Mouse (Mus musculus) ovary, adult 10 weeks (tissue): Measurements from ENCODE around the gene Ccz1. TPM values are rescaled to one million over a fixed set of nuclear protein-coding genes. Genes with fewer than 3 reads are reported as not detected.

ENCODE experiments used
- polyA plus RNA-seq: library from polyadenylated mRNA; stranded (reverse); fragments of 350-450 nt; fragmentation: Illumina TruSeq; extraction: RNeasy Lipid Tissue Mini Kit (QIAGEN cat#74804); gene quantifications from one replicate; pipeline ENCODE4 v1.2.3, GENCODE M21; 2014

Ccz1 gene
- 124 TPM for polyA plus RNA-seq

DNA sequence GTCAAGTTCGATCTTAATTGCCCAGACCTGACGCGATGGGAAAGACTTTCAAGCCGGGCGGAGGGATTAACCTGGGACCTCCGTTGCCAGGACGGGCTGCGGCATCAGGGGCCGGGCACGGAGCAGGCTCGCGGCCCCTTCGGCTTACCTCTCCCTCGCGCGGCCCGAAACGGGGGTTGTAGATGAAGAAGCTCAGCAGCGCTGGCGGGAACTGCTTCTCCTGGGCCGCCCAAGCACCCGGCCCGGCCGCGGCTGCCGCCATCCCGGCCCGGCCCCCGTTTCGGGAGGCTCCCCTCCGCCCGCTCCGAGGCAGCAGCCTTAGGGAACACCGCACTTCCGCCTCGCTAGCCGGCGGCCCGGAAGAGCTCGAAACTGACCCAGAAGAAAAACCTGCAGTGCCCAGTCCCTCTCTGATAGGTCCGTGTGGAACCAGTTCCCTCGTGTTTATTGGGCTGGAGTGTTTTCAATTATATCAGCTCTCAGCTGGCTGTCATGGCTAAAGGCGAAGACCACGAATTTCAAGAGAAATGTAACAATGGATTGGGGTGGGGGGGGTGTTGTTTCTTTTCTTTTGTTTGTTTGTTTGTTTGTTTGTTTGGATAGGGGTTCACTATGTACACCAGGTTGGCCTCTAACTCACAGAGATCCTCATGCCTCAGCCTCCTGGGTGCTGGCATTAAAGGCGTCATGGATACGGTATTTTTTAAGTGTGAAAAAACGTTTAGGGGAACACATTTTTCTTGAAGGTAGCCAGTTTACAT is at the start of gene Ccz1:
Ccz1 (minus strand) TSS at position 327 of the 761 bp plus-strand sequence.

DNA sequence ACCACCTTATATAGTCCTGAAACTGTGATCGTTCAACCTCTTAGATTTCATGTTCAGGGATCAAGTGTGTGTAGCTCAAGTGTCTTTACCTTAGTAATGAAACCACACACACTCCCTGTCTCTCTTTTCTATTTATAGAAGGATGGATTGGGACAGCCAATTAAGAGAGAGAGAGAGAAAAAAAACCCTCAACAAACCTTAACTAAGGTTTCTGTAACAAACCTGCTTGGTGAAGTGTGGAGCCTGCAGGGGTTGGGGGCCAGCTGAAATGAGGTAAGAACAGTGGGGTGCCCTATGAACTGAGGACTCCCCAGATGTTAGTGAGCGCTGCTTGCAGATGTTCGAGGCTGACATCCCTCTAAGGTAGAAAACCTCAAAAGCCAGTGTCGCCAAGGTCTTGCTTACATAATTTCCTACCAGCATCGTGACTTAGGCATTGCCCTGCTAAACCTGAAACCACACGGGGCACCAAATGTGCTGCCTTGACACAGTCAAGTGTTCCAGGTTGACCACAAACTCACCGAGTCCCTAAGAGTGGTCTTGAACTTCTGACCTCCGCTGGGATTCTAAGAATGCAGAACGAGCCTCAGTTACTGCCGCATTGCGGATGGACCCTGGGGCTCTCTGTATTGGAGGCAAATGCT is 12.1 kb upstream of the Ccz1 start, which contains the start of gene Ocm:
Ocm (minus strand) TSS at position 51 of the 644 bp plus-strand sequence.

Other genes with a start within 250 kb of the Ccz1 start
- 46.2 TPM for gene Eif2ak1, start 197.1 kb downstream of the Ccz1 start, polyA plus RNA-seq
- not detected for gene Ankrd61, start 117.2 kb downstream of the Ccz1 start, polyA plus RNA-seq
- gene Aimp2, start 105.0 kb downstream of the Ccz1 start, polyA plus RNA-seq: 7.7 TPM
- 21.5 TPM for gene Pms2, start 104.9 kb downstream of the Ccz1 start, polyA plus RNA-seq
- gene Gm42421, start 86.7 kb downstream of the Ccz1 start, polyA plus RNA-seq: 3.0 TPM
- 2.2 TPM for gene Rsph10b, start 81.8 kb downstream of the Ccz1 start, polyA plus RNA-seq
- gene Ocm, start 11.8 kb upstream of the Ccz1 start, polyA plus RNA-seq: not detected
- gene Lmtk2, start 85.6 kb upstream of the Ccz1 start, polyA plus RNA-seq: 8.6 TPM
- gene Bhlha15, start 175.4 kb upstream of the Ccz1 start, polyA plus RNA-seq: 0.26 TPM
- gene Tecpr1, start 208.7 kb upstream of the Ccz1 start, polyA plus RNA-seq: 0.66 TPM
- 105 TPM for gene Bri3, start 229.6 kb upstream of the Ccz1 start, polyA plus RNA-seq